Mouse (Mus musculus) MEL (cell line): Measurements from ENCODE around the gene Nxt1.

ENCODE experiments used
- CHD2 ChIP-seq: IDR thresholded peaks from 2 replicates; pipeline ENCODE4 v1.6.1; 2011; ENCODE audit warnings: low read length, improper control_type of control experiment
- CTCF ChIP-seq, 3 experiments: IDR thresholded peaks in 2 of 3; conservative IDR thresholded peaks in 1 of 3; 2 replicates each; pipeline ENCODE4 v1.5.1; 2011 to 2012; ENCODE audit warnings: low read length in 3 of 3, low read depth in 2 of 3, mild to moderate bottlenecking in 2 of 3, improper control_type of control experiment in 1 of 3, inconsistent platforms in 1 of 3, mixed read lengths in 1 of 3, moderate library complexity in 1 of 3; ENCODE audit not compliant: control insufficient read depth in 1 of 3, insufficient read depth in 1 of 3, poor library complexity in 1 of 3, severe bottlenecking in 1 of 3
- EP300 ChIP-seq, 2 experiments: IDR thresholded peaks; 2 replicates each; pipeline ENCODE4 v1.6.1; 2011; ENCODE audit warnings: improper control_type of control experiment in 2 of 2, low read length in 2 of 2, low read depth in 1 of 2, mild to moderate bottlenecking in 1 of 2
- GATA1 ChIP-seq: IDR thresholded peaks from 2 replicates; pipeline ENCODE4 v1.6.1; 2011; ENCODE audit warnings: low read depth, low read length, improper control_type of control experiment
- JUND ChIP-seq: IDR thresholded peaks from 2 replicates; pipeline ENCODE4 v1.6.1; 2011; ENCODE audit warnings: low read depth, mild to moderate bottlenecking, improper control_type of control experiment, low read length
- MYB ChIP-seq: IDR thresholded peaks from 2 replicates; pipeline ENCODE4 v1.6.1; 2011; ENCODE audit warnings: mild to moderate bottlenecking, low read depth, low read length, improper control_type of control experiment
- POLR2AphosphoS2 ChIP-seq: IDR thresholded peaks from 2 replicates; pipeline ENCODE4 v1.6.1; 2011; ENCODE audit warnings: low read length, improper control_type of control experiment
- RAD21 ChIP-seq: IDR thresholded peaks from 2 replicates; pipeline ENCODE4 v1.6.1; 2011; ENCODE audit warnings: mild to moderate bottlenecking, low read depth, low read length, improper control_type of control experiment
- TCF12 ChIP-seq: IDR thresholded peaks from 2 replicates; pipeline ENCODE4 v1.6.1; 2014; ENCODE audit warnings: low read depth, mild to moderate bottlenecking, inconsistent platforms, low read length, improper control_type of control experiment, moderate library complexity
- ZNF384 ChIP-seq: IDR thresholded peaks from 2 replicates; pipeline ENCODE4 v1.6.1; 2012; ENCODE audit warnings: low read depth, mild to moderate bottlenecking, inconsistent platforms, low read length, improper control_type of control experiment

DNA sequence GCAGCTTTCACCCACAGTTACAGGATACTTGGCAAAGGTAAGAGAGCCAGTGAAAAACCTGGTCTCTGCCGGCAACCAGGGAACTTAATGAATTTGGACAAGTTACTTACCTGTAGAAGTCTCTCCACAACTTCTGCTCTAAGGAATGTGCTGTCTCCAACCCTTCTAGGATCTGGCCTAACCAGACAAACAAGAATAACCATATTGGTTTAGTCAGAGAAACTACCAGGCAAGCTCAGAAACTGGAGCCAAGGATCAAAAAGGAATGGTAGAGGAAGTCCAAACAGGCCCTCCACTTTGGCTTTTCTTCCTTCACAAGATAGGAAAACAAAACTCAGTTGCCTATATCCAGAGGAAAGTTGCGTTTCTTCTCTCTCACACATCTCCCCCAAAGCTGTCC is 41.4 kb upstream of the Nxt1 start:
- TF ChIP-seq CHD2 (no peak), GATA1 (no peak), CTCF (IDR thresholded peaks at IDR 0.05 in 2 of 3, conservative IDR thresholded peaks at IDR 0.05 in 1 of 3; ENCODE audit: control insufficient read depth in 1 of 3, insufficient read depth in 1 of 3, low read depth in 2 of 3, low read length in 3 of 3, poor library complexity in 1 of 3, severe bottlenecking in 1 of 3) (no peak), TCF12 (no peak), JUND (no peak), POLR2AphosphoS2 (no peak), ZNF384 (no peak), EP300 (IDR thresholded peaks at IDR 0.05; ENCODE audit: low read depth in 1 of 2, low read length in 2 of 2) (no peak), MYB (no peak), RAD21 (no peak)
